Mouse (Mus musculus) bone marrow macrophage, adult 2 months (primary cell): Measurements from ENCODE around the gene Cntn4.

Source experiments
- CTCF ChIP-seq: IDR thresholded peaks from 2 replicates; pipeline ENCODE4 v1.5.1; 2012; ENCODE audit warnings: low read depth, mild to moderate bottlenecking, low read length, moderate library complexity
- POLR2A ChIP-seq: IDR thresholded peaks from 2 replicates; pipeline ENCODE4 v1.6.1; 2012; ENCODE audit warnings: mild to moderate bottlenecking, low read depth, low read length, borderline replicate concordance

- TF ChIP-seq CTCF (no peak), POLR2A (no peak)
Observed at GRCm38 (mm10) chr6:106566929-106567621, 889.6 kb downstream of the Cntn4 start.
